Mouse (Mus musculus) ZHBTc4 (cell line): ENCODE measurements at regions not wholly inside any gene's neighbourhood (a gene's known extent, or its start where the extent isn't known, plus 50 kb on each side); places are given as distances from the start of the nearest gene placed in this dataset.

Source experiments
- DNase-seq: peaks from one replicate; pipeline ENCODE4 v3.0.0-alpha.2; 2011; ENCODE audit warnings: low read depth, low spot score

DNA sequence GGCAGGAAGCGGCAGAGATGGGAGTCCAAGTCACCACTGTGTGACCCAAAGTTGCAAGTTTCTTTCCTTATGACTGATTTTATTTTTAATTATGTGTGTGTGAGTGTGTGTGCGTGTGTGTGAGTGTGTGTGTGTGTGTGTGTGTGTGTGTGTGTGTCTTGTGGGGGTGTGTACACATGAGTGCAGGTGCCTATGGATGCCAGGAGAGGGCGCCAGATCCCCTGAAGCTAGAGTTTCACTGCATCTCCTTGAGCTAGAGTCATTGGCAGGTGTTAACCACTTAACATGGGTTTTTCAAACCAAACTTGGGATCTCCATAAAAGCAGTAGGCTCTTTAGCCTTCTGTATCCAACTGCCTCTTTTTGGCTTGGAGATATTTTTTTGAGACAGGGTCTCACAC lies 156.2 kb upstream of the Sdk2 start:
- peak; percentile 30 for DNase-seq

DNA sequence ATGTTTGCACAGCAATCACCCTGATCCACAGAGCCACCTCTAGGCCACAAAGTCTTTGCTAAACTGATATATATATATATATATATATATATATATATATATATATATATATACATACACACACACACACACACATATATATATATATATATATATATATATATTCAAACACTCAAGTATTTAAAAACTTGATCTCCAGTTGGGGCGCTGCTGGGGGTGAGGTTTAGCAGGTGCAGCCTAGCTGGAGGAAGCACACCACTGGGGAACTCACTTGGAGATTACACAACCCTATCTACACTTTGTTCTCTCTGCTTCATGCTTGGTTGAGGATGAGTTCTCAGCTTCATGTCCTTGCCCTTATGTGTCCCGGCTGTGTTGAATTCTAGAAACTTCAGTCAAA lies 153.6 kb upstream of the Sdk2 start:
- DNase-seq: no peak

DNA sequence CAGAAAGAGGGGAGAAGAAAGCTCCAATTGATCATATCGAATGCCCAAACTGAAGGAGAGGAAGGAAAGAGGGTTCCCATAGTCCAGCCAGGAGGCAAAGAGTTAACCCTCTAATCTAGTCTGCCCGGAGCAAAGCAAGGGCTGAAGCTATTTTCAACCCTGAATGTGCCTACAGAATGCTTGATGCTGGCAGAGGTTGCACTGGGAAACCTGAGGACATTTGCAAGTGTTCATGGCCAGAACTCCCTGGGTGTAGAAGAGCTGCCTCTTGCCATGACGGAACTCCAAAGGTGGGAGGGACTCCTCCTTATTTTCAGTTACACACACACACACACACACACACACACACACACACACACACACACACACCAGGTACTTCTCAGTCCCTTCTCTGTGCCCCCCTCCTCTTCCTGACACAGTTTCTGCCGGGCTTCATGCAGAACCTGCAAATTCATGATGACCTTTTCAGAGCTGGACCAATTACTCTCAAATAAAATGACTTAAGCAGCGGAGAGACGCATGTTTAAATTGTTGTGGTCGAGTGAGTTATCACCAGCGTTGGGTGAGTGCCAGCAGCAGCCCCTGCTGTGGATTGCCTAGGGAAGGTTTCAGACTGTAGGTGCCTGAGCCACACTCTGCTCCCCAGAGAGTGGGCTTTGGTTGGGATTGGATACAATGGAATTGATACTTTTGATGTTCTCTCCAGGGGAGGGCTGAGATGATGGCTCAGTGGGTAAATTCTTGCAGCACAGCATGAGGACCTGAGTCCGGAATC lies 152.1 kb upstream of the Sdk2 start:
- no peak for DNase-seq

DNA sequence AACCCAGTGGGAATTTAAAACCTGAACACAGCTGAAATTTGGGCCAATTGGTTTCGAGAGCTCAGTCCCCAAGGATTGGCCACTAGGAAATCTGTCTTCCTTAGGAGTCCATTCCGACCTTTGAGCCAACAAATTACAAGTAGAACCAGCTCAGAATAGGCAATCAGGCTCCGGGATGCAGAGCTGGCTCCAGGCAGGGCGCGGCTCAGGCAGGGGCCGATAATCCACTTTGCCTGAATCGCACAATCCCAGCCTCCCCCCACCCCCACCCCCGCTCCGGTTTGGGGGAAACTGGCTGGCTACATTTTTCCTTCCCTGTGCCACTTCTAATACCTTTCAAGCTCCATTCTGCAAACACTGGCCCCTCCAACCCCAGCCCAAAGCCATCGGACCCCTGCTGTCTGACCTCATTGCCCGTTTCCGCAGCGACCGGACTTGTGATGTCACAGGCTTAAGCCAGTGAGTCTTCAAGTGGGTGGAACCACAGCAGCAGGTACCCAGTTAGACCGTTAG lies 150.5 kb upstream of the Sdk2 start:
- peak; percentile 68 for DNase-seq

DNA sequence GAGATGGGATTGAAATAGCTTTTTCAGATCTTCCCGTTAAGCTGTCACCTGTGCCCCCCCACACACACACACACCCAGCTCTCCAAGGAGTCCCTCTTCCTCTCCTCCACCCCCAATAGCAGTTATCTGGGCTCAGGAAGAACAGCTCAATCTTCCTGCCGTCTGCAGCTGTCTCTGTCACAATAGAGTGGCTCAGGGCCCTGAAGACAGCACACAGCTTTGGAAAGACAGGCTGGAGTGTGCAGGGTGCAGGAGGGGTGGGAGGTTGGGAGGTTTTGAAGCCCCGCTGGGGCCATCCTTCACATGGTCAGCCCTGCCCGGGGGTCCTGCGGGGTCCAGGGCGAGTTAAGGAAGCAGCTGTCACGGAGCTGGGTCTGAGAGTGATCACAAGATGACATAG lies 149.6 kb upstream of the Sdk2 start:
- no peak for DNase-seq

DNA sequence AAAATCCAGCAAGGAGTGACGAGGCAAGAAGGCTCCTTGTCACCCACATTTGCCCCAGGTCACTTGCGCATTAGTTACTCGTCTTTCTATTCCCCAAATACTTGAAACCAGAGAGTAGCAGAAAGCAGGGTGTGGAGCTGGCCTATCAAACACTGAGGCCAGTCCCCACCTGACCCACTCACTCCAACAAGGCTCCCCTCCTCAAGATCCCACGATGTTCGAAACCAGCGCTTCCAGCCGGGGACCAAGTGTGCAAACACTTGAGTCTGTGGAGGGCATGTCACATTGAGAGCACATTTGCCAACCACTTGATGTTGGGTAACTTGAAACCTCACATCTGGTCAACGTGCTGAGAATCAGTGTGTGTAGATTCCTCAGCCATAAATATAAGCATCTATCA lies 148.4 kb upstream of the Sdk2 start:
- DNase-seq: no peak

DNA sequence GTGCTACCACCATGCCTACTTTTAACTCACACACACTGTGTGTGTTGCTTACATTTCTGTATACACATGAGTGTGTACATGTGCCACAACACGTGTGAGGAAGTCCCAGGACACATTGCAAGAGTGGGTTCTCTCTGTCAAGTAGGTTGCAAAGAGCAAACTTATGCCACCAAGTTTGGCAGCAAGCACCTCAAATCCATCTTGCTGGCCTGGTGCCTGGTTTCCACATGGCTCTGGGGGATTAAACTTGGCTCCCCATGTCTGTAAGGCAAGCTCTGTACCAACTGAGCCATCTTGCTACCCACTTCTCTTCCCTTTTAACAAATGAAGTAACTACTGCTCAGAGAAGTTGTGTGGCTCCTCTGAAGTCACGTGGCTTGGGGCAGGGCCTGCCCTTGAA lies 145.3 kb upstream of the Sdk2 start:
- no peak for DNase-seq

DNA sequence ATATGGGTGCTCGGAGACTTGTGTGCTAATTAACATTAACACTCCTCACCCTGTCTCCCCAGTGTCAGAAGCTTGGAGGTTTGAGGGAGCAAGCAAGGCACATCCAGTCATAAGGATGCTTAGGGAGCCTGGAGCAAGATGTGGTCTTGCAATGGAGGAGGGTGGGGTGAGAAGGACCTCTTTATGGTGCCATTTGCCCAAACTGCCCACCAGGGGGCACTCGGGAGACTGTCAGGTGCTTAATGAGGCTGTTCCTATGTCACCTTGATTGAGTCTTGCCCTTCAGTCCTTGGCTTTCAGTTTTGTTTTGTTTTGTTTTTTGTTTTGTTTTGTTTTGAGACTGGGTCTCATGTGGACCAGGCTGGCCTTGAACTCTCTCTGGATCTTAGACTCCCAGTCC lies 138.3 kb upstream of the Sdk2 start:
- DNase-seq: peak; percentile 85

DNA sequence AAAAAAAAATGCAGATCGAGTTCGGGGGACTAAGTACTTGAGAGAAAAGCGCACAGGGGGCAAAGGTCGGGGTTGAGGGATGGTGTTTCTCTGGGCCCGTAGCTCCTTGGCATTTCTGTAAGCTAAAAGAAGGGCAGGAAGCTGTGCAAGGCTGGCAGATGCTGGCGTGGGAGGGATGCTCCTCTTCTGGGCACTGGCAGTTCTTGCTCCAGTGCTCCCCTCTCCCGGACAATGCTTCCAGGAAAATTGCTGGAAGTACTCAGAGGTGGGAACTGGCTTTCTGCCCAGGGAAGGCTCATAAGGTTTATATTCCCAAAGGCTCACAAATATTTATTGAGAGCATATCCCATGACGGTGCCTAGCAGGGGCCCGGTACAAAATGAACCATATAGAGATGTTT lies 136.6 kb upstream of the Sdk2 start:
- DNase-seq: no peak

DNA sequence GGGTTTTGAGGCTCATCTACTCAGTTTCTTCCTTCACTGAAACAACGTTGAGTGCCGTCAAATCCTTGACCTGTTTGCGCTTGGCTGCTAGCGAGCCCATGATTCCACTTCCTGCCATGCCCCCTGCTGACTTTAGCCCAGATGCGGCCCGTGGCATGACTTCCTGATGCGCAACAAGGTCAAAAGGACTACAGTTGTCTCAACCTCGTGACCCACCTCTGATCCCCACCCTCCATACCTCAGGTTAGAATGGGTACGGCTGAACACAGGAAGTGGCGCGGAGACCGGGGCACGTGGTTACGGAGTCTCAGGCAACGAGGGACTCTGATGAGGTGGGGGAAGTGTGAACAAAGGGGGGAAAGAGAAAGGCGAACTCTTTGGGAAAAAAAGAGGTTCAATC lies 135.6 kb upstream of the Sdk2 start:
- DNase-seq: peak; percentile 62

DNA sequence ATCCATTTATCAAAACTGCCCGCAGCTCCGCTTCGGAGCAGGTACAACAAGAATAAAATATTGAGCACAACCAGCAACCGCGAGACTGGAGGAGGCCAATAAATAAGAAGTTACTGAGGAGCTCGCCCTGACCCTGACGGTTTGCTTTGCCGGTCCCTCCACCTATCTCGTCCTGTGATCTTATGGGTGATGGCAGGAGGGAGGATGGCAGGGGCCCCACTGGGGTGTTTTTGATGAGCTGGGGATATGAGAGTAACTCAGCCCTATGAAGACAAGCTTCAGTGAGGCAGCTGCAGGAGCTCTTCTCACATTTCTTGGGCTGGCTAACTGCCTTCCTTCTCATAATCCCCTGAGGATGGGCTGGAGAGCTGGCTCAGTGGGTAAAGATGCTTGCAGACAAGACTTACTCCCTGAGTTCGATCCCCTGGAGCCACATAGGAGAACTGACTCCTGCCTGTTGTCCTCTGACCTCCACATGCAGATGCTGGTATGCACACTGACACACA lies 132.3 kb upstream of the Sdk2 start:
- DNase-seq: no peak

DNA sequence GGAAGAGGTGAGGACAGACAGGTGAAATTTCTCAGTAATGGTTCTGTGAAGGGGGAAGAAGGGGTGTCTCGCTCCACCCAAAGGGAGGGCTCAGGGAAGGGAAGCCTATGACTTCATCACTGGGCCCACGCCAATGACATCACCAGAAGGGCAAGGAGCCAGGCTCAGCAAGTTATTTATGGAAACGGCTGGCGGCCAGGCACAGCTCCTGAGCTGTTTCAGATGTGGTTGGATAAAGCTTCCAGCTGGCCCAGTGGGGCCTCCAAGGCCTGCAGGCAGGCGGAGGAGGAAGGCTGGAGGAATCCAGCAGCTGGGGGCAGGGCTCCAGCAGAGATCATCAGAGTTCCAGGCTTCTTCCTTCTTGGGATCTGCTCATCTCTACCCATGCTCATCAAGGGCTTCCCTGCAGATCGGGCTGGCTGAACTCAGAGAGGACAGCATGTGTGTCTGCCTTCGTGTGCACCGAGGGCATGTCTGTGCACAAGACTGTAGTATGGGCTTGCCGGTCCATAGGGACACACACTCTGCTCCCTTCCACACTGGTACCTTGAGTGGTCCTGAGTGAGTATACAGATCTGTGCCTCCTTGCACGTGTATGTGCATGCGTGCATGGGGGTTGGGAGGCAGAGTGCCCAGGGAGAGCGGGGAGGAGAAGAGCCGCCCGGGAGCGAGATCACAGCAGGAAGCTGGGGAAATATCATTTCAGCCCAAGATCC lies 131.6 kb upstream of the Sdk2 start:
- DNase-seq: no peak

DNA sequence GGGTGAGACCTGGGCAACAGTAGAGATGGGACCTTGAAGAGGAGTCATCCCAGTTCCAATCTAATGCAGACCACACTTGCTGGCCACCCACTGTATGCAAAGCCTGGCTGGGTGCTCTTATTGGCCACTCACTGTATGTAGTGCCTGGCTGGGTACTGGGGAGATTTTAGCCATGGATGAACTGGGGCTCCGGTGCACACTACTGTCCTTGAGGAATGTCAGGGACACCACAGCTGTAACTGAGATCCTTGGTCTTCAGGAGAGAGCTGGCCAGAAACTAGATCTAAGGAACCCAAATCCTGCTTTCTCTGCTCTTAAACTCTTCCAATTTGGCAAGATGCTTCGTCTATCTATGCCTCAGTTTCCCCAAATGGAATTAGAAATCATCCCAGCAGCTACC lies 128.4 kb upstream of the Sdk2 start:
- no peak for DNase-seq

DNA sequence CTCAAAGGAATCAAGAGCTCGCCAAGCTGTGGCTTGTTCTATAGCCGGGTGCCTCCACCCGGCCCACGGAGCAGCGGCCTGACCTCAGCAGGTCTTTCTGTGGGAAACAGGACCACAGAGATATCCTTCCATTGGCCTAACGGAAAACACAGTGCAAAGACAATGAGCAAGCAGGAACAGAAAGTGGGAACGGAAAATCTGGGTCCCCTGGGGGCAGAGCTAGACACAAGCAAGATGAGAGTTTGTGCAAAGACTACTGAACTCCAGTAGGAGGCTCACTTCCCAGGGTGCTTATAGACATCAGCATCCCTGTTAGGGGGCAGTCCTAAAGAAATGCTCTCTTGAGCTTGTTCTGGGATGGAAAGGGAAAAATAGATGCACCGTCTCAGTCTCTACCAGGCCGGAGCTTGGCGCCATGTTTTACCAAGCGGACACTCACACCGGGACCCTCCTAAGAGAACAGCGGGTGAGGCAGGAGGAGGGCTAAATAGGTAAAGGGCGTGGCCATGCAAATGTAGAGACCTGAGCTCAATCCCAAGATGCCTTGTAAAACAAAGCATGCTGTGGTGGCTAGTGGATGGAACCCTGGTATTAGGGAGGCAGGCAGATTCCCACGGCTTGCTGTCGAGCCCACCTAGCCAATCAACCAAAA lies 127.3 kb upstream of the Sdk2 start:
- DNase-seq: peak; percentile 81

DNA sequence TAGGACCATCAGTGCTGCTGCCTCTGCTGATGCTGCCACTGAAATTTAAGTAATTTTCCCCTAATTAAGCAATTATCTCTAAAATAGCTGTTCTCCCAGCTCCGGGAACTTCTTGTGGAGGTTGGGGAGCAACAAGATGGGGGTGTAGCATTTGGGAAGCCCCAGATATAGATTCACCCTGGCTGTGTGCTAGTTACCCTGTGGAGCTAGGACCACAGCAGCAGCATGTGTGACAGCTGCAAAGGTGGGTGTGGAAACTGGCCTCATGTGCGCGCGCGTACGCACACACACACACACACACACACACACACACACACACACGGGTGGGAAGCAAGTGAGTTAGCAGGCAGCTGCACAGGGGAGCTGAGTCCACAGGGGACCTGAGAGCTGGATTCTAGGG lies 126.2 kb upstream of the Sdk2 start:
- DNase-seq: no peak

DNA sequence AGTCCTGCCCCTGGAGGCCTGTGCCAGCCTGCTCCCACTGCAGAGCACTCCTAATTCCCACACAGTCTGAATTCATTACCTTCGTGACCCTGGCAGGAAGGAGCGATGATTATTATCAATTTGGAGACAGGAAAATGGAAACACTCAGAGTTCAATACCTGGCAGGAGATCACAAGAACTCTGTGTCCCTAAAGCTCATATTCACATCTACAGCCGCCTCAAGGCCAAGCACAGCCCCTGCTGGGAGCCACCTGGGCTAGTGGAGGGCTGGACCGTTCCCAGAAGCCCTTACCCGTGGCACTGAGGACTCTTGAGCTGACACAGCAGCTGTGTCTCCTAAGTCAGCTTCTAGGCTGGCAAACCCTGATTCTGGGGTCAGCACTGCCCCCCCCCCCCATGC lies 124.8 kb upstream of the Sdk2 start:
- DNase-seq: no peak

DNA sequence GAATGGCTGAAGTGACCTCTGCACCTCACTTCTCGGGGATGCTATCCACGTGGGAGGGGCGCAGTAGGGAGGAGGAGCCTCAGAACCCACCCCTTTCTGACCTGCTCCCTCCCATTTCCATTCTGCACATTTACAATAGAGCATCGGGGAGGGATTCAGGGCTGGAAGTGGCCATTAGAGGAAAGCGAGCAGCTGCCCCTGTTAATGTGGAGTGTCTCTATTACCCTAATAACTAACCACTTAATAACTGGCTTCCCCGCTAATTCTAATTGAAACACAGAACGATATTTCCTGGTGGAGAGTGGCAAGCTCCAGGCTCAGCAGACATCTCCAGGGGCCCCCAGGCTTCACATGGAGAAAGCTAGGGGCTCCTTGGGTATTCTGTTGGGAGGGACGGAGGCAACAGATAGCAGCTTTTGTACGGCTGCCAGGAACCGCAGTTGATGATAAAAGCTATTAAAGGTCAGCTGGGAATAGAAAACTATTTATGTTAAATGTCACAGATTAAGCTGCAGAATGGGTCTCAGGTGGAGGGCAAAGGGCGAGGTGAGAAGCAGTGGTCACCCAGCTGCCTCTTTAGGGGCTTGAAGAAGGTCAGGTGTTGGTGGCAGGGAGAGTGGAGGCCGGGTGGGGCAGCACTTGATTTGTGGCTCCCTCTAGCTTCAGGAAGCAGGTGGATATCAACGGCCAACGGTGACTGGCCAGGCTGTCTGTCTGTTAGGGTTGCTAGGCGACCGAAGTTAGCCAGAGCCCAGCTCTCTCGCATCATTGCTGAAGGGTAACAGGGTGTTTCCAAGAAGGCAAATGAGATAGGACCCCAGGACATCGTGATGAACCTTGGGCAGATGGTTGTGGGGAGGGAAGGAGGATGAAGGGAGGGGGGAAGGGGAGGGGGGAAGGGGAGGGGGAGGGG lies 118.4 kb upstream of the Sdk2 start:
- DNase-seq: peak; percentile 79

DNA sequence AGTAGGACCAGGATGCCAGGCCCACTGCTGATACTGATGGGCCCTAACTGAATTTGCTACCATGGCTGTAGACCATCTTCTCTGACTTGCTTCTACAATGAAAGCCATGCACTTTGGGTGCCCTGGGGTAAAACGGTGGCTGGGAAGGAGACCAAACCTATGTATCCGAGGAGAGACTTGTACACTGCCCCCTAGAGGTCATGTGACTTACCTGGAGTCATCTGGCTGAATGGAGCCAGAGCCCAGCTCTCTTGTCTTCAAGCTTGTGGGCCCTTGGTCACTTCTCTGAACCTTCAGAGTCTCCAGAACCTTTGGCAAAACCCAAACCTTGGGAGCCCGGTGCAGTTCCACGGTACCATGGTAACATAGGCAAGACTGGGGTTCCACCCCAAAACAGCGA lies 117.6 kb upstream of the Sdk2 start:
- DNase-seq: peak; percentile 30

DNA sequence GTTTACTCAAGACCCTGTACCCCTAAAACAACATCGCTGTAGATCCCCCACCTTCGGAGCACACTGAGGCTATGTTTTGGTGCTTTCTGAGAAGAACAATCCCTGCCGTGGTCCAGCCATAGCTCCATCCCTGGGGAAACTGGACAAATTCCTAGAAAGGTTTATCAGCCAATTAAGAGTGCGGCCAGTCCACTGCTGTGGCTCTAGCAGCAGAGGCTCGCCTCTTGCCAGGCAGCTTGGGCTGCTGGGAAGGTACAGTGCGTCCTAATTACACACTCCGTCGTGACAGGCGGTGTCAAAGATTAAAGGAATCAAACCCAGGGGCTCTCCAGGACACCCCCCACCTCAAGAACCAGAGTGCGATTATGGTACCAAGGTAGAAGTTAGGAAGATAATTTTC lies 116.4 kb upstream of the Sdk2 start:
- no peak for DNase-seq

DNA sequence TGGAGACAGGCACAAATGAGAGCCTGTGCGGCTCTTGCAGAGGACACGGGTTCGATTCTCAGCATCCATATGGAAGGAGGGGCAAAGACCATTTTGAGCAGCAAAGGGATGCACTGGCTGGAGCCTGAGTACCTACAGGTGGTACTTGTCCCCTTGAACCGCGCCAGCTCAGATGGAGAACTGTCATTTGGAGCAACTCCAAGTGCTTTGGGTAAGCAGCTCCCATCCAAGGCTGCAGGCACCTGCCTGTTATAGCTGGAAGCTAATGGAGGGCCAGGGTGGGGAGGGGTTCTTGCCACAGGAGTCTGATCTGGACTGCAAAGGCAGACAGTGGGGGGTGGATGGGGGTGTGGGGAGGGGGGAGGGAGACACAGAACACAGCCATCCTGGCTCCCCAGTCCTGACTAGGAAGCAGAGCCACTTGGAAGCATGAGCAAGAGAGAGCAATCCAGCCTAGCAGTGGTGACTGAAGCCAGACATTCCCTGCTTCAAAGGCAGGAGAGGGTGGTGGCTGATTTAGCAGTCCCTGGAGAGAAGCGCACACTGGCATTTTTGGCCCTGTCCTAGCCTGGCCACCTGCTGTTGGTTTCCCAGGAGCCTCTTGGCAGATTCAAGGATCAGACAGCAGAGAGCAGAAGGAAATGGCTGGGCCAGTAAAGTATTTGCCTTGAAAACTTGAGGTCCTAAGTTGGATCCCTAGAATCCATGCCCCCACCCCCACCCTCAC lies 112.1 kb upstream of the Sdk2 start:
- DNase-seq: no peak

DNA sequence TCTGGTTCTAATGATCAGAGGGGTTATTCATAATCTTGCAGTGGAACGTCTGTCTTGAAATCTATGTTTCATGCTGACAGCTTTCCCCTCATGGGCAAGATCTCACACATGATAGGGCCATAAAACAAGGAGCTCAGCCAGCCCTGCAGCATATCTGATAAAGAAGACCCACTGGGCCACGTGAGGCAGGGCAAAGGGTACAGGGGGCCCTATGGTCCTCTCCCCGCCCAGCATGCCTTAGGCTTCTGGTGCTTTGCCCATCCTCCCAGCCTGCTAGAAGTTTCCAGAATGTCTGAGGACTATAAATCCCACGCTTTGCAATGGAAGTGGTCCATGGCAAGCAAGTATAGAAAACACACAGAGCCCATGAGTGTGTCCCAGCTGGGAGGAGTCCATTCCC lies 110.9 kb upstream of the Sdk2 start:
- no peak for DNase-seq
